Mouse (Mus musculus) limb, embryonic 11.5 days (tissue): ENCODE data around the gene Zfp69. TPM values are rescaled to one million over a fixed set of nuclear protein-coding genes. Genes with fewer than 3 reads are reported as not detected.
A peak's percentile ranks its signal among the peaks of the same experiment; 100 is the strongest.

Experiments used
- ATAC-seq: fragments of 200-750 bp; cut with Nextera tagmentation; 2 replicates; pipeline ENCODE4 v1.8.0; 2017; ENCODE audit warnings: low read depth; ENCODE audit not compliant: insufficient number of reproducible peaks, low FRiP score, low TSS enrichment
- DNase-seq: peaks from one replicate; pipeline ENCODE4 v3.0.0-alpha.2; 2015; ENCODE audit warnings: low spot score
- H3K27ac ChIP-seq: fragments of 300-500 bp; sonication (generic); replicated peaks from 2 replicates; pipeline ENCODE4 v1.5.1; 2014; ENCODE audit warnings: low read depth, mild to moderate bottlenecking, low read length
- H3K27me3 ChIP-seq: fragments of 300-500 bp; sonication (generic); 2 replicates; pipeline ENCODE4 v1.6.1; 2014; ENCODE audit warnings: mild to moderate bottlenecking, low read length, mixed read lengths; ENCODE audit not compliant: control insufficient read depth, insufficient read depth
- H3K36me3 ChIP-seq: fragments of 300-500 bp; sonication (generic); 2 replicates; pipeline ENCODE4 v1.6.1; 2014; ENCODE audit warnings: mild to moderate bottlenecking, low read length, moderate library complexity, mixed read lengths; ENCODE audit not compliant: control insufficient read depth, insufficient read depth
- H3K4me1 ChIP-seq: fragments of 300-500 bp; sonication (generic); 2 replicates; pipeline ENCODE4 v1.6.1; 2014; ENCODE audit warnings: low read length, mixed read lengths; ENCODE audit not compliant: control insufficient read depth, insufficient read depth
- H3K4me2 ChIP-seq: fragments of 300-500 bp; sonication (generic); 2 replicates; pipeline ENCODE4 v1.6.1; 2014; ENCODE audit warnings: low read depth, mild to moderate bottlenecking, moderate library complexity; ENCODE audit not compliant: severe bottlenecking
- H3K4me3 ChIP-seq: fragments of 300-500 bp; sonication (generic); 2 replicates; pipeline ENCODE4 v1.5.1; 2014; ENCODE audit warnings: low read depth, low read length
- H3K9ac ChIP-seq: fragments of 300-500 bp; sonication (generic); 2 replicates; pipeline ENCODE4 v1.6.1; 2014; ENCODE audit warnings: mild to moderate bottlenecking, low read length
- H3K9me3 ChIP-seq: fragments of 300-500 bp; sonication (generic); 2 replicates; pipeline ENCODE4 v1.6.1; 2016; ENCODE audit warnings: low read length; ENCODE audit not compliant: control insufficient read depth
- WGBS: fragments of 180-500 bp; shearing (Covaris S2); extraction: QIAGEN DNeasy Blood & Tissue Kit; methylation state at CpG from one replicate; pipeline ENCODE4 v1.1.7; 2014; 5-methylcytosine and 5-hydroxymethylcytosine counted together
- polyA plus RNA-seq: library from polyadenylated mRNA; unstranded; fragments of >200 nt; fragmentation: Nextera tagmentation; extraction: Ambion mirVana; gene quantifications from 2 replicates; pipeline ENCODE4 v1.2.1, GENCODE M21; 2014

Gene Zfp69
- polyA plus RNA-seq, 1 experiment from 2014 or later: 11.6 TPM

GRCm38 (mm10) chr4:120887381-120888112 is 64.0 kb downstream of the Zfp69 start:
- DNase-seq (peak; percentile 77), ATAC-seq (no peak)
- Histone ChIP-seq H3K27ac (no peak overlapping the region), H3K27me3 (no peaks in the 10 kb centered on the region), H3K36me3 (no peaks in the 10 kb centered on the region), H3K9me3 (no peaks in the 10 kb centered on the region), H3K4me2 (no peak overlapping the region), H3K9ac (no peak overlapping the region), H3K4me1 (peaks cover 7% of the 10 kb centered on the region), H3K4me3 (no peak overlapping the region)
- WGBS: 21% methylated on average over 8 of the region's 8 CpGs

- Histone ChIP-seq H3K9me3 (no peaks in the 10 kb centered on the region), H3K36me3 (no peaks in the 10 kb centered on the region), H3K4me2 (no peak overlapping the region), H3K27ac (no peak overlapping the region), H3K4me3 (no peak overlapping the region), H3K27me3 (no peaks in the 10 kb centered on the region), H3K9ac (no peak overlapping the region), H3K4me1 (peaks cover 7% of the 10 kb centered on the region)
- ATAC-seq: no peak
- no peak for DNase-seq
- WGBS: 80% methylated on average over 5 of the region's 5 CpGs
Observed at GRCm38 (mm10) chr4:120886811-120887210, 64.7 kb downstream of the Zfp69 start.

- Histone ChIP-seq H3K4me1 (peaks cover 7% of the 10 kb centered on the region), H3K9ac (no peak overlapping the region), H3K4me3 (no peak overlapping the region), H3K9me3 (no peaks in the 10 kb centered on the region), H3K36me3 (no peaks in the 10 kb centered on the region), H3K27me3 (no peaks in the 10 kb centered on the region), H3K27ac (no peak overlapping the region), H3K4me2 (no peak overlapping the region)
- ATAC-seq (no peak), DNase-seq (no peak)
- 42% methylated on average over 4 of the region's 4 CpGs for WGBS
Observed at GRCm38 (mm10) chr4:120886131-120886530, 65.4 kb downstream of the Zfp69 start.

GRCm38 (mm10) chr4:120885208-120886120 is 66.0 kb downstream of the Zfp69 start:
- Histone ChIP-seq H3K4me2 (no peak overlapping the region), H3K4me1 (0 out of 2 replicates have a peak, but pooled peaks cover 1% of the 10 kb centered on the region), H3K27me3 (no peaks in the 10 kb centered on the region), H3K27ac (no peak overlapping the region), H3K9me3 (no peaks in the 10 kb centered on the region), H3K36me3 (no peaks in the 10 kb centered on the region), H3K9ac (no peak overlapping the region), H3K4me3 (no peak overlapping the region)
- ATAC-seq (no peak), DNase-seq (no peak)
- WGBS: 45% methylated on average over 13 of the region's 13 CpGs

GRCm38 (mm10) chr4:120882002-120882625 is 69.4 kb downstream of the Zfp69 start:
- ATAC-seq (no peak), DNase-seq (no peak)
- 43% methylated on average over 5 of the region's 5 CpGs for WGBS

GRCm38 (mm10) chr4:120880731-120881432 is 70.6 kb downstream of the Zfp69 start:
- H3K36me3 ChIP-seq: no peaks in the 10 kb centered on the region
- H3K4me2 ChIP-seq: no peak overlapping the region
- 58% methylated on average over 6 of the region's 6 CpGs for WGBS
- no peaks in the 10 kb centered on the region for H3K27me3 ChIP-seq
- ATAC-seq: no peak
- H3K4me1 ChIP-seq: no peaks in the 10 kb centered on the region
- H3K27ac ChIP-seq: no peak overlapping the region
- no peaks in the 10 kb centered on the region for H3K9me3 ChIP-seq
- DNase-seq: no peak
- H3K9ac ChIP-seq: no peak overlapping the region
- H3K4me3 ChIP-seq: no peak overlapping the region

More at GRCm38 (mm10) chr4:120882002-120882625, 69.4 kb downstream of the Zfp69 start:
- H3K9me3 ChIP-seq: no peaks in the 10 kb centered on the region
- no peaks in the 10 kb centered on the region for H3K36me3 ChIP-seq
- H3K4me1 ChIP-seq: no peaks in the 10 kb centered on the region
- no peaks in the 10 kb centered on the region for H3K27me3 ChIP-seq
- no peak overlapping the region for H3K9ac ChIP-seq
- no peak overlapping the region for H3K27ac ChIP-seq
- no peak overlapping the region for H3K4me2 ChIP-seq
- no peak overlapping the region for H3K4me3 ChIP-seq
